Mouse (Mus musculus) right cerebral cortex, postnatal 25 days (tissue): ENCODE measurements at regions not wholly inside any gene's neighbourhood (a gene's known extent, or its start where the extent isn't known, plus 50 kb on each side); places are given as distances from the start of the nearest gene placed in this dataset.
"Not testable (repeated sequence)": the region's sequence is repeated elsewhere in the genome, so short reads cannot be mapped to it uniquely, and the experiment has no call there.

Source experiments
- DNase-seq: peaks from one replicate; pipeline ENCODE4 v3.0.0; 2022

GRCm38 (mm10) chr13:5546937-5547336 lies 314.3 kb upstream of the Klf6 start:
- DNase-seq, result no peak

- DNase-seq, result no peak
These were observed 312.5 kb upstream of the Klf6 start for GRCm38 (mm10) chr13:5548768-5549167.

- DNase-seq, result no peak
These were observed 312.1 kb upstream of the Klf6 start for GRCm38 (mm10) chr13:5549175-5549574.

GRCm38 (mm10) chr13:5549747-5550146 lies 311.5 kb upstream of the Klf6 start:
- DNase-seq, result no peak

- no peak for DNase-seq
These were observed 310.9 kb upstream of the Klf6 start for GRCm38 (mm10) chr13:5550354-5550753.

- DNase-seq, result no peak
These were observed 310.2 kb upstream of the Klf6 start for GRCm38 (mm10) chr13:5551131-5551530.

- no peak for DNase-seq
These were observed 307.8 kb upstream of the Klf6 start for GRCm38 (mm10) chr13:5553461-5553860.

GRCm38 (mm10) chr13:5558095-5558494 lies 303.2 kb upstream of the Klf6 start:
- DNase-seq, result no peak

GRCm38 (mm10) chr13:5566479-5566878 lies 294.8 kb upstream of the Klf6 start:
- DNase-seq, result no peak

- no peak for DNase-seq
These were observed 294.4 kb upstream of the Klf6 start for GRCm38 (mm10) chr13:5566896-5567295.

- DNase-seq, result no peak
These were observed 291.7 kb upstream of the Klf6 start for GRCm38 (mm10) chr13:5569579-5569978.

- DNase-seq, result no peak
These were observed 290.9 kb upstream of the Klf6 start for GRCm38 (mm10) chr13:5570386-5570785.

- no peak for DNase-seq
These were observed 284.7 kb upstream of the Klf6 start for GRCm38 (mm10) chr13:5576568-5576967.

GRCm38 (mm10) chr13:5583681-5584080 lies 277.6 kb upstream of the Klf6 start:
- DNase-seq, result not testable (repeated sequence)

GRCm38 (mm10) chr13:5587196-5587595 lies 274.1 kb upstream of the Klf6 start:
- DNase-seq, result no peak

GRCm38 (mm10) chr13:5591286-5591685 lies 270.0 kb upstream of the Klf6 start:
- no peak for DNase-seq

- no peak for DNase-seq
These were observed 269.3 kb upstream of the Klf6 start for GRCm38 (mm10) chr13:5591837-5592555.

GRCm38 (mm10) chr13:5592556-5593061 lies 268.7 kb upstream of the Klf6 start:
- no peak for DNase-seq

- no peak for DNase-seq
These were observed 259.6 kb upstream of the Klf6 start for GRCm38 (mm10) chr13:5601648-5602047.

- no peak for DNase-seq
These were observed 257.2 kb upstream of the Klf6 start for GRCm38 (mm10) chr13:5603905-5604596.

GRCm38 (mm10) chr13:5605418-5605817 lies 255.9 kb upstream of the Klf6 start:
- no peak for DNase-seq

GRCm38 (mm10) chr13:5607462-5607861 lies 253.8 kb upstream of the Klf6 start:
- DNase-seq, result no peak

GRCm38 (mm10) chr13:5614186-5614737 lies 247.0 kb upstream of the Klf6 start:
- DNase-seq, result no peak

GRCm38 (mm10) chr13:5614833-5615232 lies 246.4 kb upstream of the Klf6 start:
- no peak for DNase-seq
